Mouse (Mus musculus): ENCODE data around the gene Ccl7.

Gene Ccl7

DNA sequence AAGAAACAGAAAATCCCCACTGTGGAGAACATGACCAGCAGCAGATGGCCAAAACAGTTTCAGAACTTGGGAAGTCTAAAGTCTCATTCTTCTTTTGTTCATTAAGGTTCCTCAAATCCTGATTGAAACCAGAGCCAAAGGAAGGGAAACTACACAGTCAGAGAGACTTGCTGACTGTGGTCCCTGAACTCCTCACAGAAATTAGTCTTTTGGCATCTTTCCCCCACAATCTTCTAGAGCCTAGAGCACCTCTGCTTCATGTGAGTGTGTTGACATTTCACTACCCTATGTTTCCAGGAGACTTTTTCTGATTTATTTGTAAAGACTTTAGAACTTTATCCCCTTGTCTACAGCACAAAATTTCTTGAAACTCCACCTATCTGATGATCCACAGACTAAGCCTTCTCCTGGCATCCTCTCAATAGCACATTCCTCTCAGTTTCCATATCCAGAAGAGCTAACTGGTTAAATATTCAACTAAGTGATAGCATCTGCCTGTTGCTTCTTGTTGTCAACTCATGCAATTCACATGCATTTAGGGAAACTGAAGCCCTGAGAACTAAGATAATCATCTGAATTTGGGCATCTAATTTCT lies 32.7 kb downstream of the Ccl7 start:
- in situ Hi-C loops (cut with MboI; ENCODE audit: low pct_unique_long_range_greater_than_20kb in 1 of 2, low sequenced_read_pairs in 2 of 2, unreplicated experiment in 1 of 2): no loop called here

DNA sequence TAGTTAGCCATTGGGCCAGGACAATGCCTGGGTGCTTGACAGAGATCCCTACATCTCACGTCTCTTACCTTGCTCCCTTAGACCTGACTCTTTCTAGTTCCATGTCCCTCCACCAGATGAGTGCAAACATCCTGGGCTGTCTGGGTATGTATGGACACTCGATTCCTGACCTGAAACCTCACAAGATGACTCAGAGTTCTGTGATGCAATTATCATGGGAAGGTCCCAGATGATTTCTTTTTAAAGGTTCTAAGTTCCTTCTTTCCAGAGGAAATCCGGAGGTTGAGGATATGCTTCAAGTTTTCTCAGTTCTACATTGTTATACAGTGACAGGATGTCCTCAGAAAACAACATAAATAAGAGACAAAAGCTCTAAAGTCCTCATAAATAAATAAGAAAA lies 35.4 kb downstream of the Ccl7 start:
- in situ Hi-C loops (cut with MboI; ENCODE audit: low pct_unique_long_range_greater_than_20kb in 1 of 2, low sequenced_read_pairs in 2 of 2, unreplicated experiment in 1 of 2): no loop called here

DNA sequence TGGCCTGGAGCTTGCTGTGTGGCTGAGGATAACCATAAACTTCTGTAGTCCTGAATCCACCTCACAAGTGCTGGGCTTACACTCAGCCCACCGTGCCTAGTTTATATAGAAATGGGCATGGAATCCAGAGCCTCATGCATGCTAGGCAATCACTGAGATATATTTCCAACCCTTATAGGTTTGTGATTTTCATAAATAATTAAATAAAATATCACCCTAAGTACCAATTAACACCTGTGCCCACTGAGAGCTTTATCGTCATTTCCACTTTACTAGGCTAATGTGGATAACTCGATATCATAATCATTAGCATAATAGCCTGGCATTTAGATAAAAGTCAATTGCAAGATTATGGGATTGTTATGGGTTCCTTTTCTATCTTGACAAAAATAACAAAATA lies 38.8 kb downstream of the Ccl7 start:
- in situ Hi-C loops (cut with MboI; ENCODE audit: low pct_unique_long_range_greater_than_20kb in 1 of 2, low sequenced_read_pairs in 2 of 2, unreplicated experiment in 1 of 2): no loop called here

Measured in mouse embryonic stem cell (cell line).